Mouse (Mus musculus) spleen, postnatal 10 days (tissue): ENCODE measurements around the gene Il27.

Source experiments
- DNase-seq, 2 experiments: peaks; one replicate each; pipeline ENCODE4 v3.0.0; 2021 to 2022; ENCODE audit warnings: low spot score in 2 of 2

The Il27 gene

GRCm38 (mm10) chr7:126594862-126595561 lies at the start of gene Il27:
Gene Il27, minus strand, starts transcription at chr7:126594941.
- no peak for DNase-seq

GRCm38 (mm10) chr7:126644345-126644744 lies 49.6 kb upstream of the Il27 start:
- DNase-seq, result no peak

DNA sequence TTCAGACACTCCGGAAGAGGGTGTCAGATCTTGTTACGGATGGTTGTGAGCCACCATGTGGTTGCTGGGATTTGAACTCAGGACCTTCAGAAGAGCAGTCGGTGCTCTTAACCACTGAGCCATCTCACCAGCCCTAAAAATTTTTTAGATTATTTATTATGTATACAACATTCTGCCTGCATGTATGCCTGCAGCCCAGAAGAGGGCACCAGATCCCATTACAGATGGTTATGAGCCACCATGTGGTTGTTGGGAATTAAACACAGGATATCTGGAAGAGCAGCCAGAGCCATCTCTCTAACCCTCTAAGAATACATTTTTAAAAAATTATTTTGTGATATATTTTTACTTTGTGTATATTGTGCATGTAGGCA lies 48.5 kb upstream of the Il27 start:
- DNase-seq, result peak in 1 of 2 experiments; percentile 51

DNA sequence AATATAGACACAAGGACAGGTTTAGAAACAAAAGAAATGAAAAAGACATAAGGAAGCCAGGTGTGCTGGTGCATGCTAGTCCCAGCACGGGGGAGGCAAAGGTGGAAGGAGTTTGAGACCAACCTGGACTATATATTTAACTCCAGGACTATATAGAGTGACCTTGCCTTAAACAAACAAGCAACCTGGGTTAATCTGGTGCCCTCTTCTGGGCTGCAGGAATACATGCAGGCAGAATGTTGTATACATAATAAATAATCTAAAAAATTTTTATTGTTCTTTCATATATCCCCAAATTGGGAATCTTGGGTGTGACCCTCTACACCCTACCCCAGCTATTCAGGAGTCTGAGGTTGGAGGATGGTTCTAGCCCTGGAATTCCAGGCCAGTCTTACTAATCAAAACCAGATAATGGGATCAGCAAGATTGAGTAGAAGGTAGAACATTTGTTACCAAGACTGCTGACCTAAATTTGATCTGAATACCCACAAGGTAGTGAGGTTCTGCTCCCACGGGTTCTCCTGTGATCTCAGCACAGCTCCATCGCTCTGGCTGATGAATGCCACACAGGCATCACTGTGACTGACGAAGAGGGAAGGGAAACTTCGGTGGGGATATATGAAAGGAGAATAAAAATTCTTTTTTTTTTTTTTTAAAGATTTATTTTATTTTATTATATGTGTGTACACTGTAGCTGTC lies 48.0 kb upstream of the Il27 start:
- DNase-seq, result no peak

DNA sequence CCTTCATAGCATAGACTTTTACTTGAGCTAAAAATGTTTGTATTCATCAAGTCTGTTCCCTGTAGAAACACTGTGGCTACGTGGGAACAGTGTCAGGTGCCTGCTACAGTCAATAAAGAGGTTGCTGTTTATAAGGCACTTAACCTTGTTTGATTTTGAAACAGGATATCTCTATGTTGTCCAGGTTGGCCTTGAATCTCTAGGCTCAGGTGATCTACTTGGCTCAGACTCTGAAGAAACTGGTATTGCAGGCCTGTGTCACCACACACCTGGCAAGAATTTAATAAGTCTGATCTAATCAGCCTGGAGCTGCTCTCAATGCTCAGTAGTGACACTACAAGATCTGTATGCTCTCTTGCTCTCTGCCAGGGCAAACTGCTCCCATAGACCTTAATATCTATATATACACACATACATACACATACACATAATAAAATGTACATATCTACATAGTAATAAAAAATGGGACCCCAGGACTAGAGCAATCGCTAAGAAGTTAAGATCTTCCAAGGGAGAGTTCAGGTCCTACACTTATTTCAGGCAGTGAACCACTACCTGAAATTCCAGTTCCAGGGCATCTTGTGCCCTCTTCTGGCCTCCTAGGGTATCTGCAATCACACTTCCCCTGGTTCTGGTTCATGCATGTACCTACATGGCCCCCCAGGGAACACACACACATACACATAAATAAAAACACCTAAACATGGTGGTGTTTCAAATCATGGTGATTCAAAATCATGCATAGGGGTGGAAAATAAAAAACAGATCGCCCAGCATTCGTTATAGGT lies 42.2 kb upstream of the Il27 start:
- peak in 1 of 2 experiments; percentile 48 for DNase-seq

- DNase-seq, result no peak
Measured at GRCm38 (mm10) chr7:126635375-126635774, 40.6 kb upstream of the Il27 start.

DNA sequence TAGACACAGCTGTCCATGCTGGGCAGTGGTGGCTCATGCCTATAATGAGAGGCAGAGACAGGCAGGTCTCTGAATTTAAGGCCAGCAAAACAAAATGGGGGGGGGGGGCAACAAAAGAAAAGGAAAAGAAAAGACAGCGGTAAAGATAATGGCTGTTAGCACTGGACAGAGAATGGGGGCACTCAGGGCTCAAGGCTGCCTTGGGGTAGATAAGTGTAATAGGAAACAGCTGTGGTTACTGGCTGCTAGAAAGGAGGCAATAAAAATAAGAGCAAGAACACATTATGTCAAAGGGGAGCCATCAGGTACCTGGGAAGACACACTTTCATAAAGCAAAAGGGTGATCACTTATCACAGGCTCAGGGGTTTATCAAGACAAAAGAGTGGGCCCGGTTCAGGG lies 37.7 kb upstream of the Il27 start:
- DNase-seq, result no peak

GRCm38 (mm10) chr7:126630824-126631518 lies 36.2 kb upstream of the Il27 start, which contains the start of gene Nupr1:
Gene Nupr1, minus strand, starts transcription at chr7:126630861.
- no peak for DNase-seq

GRCm38 (mm10) chr7:126629915-126630314 lies 35.2 kb upstream of the Il27 start:
- no peak for DNase-seq

DNA sequence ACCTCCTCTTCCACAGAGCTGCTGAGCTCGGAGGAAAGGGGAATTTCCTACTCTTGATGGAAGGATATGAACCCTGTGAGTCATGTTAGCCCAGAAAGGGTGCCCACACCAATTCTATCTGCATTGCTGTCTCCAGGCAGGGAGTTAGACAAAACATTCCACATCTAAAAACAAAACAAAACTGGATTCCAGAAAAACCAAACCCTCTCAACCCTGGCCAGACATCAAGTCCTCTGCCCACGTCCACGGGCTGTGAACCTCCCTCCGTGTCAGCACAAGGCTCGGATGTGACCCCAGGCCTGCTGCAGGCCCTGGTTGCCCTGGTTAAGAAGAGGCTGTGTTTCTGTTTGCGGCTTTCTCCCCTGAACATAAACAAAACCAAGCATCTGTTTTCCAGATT lies 33.4 kb upstream of the Il27 start:
- DNase-seq, result no peak

DNA sequence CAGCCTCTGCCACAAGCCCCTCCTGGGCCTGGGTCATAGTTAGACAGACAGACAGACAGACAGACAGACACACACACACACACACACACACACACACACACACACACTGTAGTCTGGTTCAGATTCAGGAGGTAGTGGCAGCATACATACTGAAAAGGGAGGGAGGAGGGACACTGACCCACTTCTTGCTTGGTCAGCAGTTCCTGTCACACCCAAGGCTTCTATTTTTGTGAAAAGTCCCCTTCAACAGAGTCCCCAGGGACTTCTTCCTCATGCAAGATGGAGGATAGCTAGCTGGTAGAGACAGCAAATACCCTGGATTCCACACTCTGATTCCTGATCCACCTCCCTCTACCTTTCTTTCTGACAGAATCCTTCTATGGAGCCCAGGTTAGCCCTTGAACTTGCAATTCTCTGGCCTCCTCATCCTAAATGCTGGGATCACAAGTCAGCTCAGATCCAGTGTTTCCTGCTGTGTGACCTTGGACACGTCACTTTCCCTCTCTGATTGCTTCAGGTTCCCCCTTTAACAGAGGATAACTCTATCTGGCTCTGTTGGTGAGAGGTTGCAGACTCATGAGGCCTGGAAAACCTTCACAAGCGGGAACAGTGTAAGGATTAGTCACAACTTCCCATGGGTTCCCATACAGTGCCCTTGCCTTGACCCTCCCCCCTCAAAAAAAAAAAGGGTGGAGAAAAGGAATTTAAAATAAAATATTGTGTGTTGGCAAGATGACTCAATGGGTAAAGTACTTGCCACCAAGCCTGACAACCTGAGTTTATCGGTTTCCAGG lies 31.3 kb upstream of the Il27 start:
- DNase-seq, result no peak

DNA sequence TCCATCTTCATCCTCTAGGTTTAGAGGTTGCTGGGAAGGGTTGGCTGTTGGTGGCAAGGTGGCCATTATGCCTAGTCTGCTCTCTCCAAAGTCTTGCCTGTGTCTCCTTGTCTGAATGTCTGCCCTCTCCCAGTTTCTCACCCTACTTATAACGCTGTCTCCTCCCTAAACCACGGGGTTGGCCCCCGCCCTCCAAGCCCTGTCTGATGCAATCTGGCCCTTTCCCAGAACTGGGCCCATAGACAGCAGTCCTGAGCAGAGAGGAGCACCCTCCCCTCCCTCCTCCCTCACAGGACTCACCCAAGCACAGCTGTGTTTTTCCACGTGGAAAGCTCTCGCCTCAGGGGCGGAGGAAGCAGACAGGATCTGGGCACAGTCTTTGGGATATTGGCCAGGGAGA lies 30.6 kb upstream of the Il27 start:
- peak in 1 of 2 experiments; percentile 27 for DNase-seq

DNA sequence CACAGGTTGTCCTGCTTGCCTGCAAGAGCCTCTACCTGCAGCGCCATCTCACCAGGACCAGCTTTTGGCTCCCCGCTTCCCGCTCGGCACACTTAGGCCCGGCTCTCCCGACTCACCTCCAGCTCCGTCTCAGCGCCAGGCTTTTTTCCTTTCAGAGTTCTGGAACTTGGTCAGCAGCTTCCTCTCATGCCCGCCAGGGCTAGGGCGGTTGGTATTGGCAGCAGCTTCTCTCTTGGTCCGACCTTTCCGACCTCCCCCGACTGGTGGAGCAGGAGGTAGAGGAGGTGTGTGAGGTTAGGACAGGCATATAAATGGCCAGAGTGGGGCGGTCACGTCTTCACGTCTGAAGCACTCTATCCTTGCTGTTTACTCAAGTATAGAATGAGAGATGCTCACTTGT lies 30.0 kb upstream of the Il27 start:
- no peak for DNase-seq

DNA sequence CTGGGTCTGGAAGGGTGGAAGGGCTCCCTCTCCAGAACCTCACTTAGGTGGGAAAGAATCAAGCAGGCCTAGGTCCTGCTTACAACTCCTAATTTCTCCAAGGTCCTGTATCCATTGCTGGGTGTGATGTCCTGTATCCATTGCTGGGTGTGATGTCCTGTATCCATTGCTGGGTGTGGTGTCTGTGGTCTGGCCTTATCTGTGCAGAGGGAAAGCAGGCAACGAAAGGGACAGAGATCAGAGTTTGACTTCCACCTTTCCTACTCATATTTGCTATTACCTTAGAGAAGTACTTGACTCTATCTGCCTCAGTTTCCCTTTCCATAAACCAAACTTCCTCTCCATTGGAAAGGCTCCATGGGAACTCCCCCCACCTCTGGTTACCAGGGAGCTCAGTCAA lies 28.6 kb upstream of the Il27 start:
- no peak for DNase-seq

GRCm38 (mm10) chr7:126621452-126622359 lies 27.0 kb upstream of the Il27 start:
- no peak for DNase-seq

- DNase-seq, result no peak
Measured at GRCm38 (mm10) chr7:126619559-126620275, 25.0 kb upstream of the Il27 start.

DNA sequence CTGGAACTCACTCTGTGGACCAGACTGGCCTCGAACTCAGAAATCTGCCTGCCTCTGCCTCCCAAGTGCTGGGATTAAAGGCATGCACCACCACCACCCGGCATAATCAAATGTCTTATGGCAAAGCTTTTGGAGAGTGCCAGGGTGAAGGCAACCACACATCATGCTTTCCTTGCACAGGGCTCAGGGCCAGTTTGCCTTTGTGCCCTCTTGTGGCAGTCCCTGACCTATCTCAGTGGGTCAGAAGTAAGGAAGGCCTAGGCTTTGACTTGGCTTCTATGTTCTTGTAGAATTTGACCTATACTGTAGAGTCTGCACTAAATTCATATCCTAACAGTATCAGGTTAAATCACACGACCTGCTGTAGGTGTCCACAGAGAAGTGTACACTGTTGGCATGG lies 22.0 kb upstream of the Il27 start:
- DNase-seq, result no peak

DNA sequence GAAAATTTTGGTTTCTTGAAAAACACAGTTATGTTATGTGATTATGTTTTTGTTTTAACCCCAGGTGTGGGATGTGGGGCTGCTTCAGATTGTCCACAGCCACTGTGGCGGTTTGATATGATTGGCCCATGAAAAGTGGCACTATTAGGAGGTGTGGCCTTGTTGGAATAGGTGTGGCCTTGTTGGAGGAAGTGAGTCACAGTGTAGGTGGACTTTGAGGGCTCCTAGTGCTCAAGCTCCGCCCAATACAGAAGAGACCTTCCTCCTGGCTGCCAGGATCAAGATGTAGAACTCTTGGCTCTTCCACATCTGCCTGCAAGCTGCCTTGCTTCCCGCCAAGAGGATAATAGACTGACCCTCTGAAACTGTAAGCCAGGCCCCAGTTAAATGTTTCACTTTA lies 18.0 kb upstream of the Il27 start:
- DNase-seq, result no peak

GRCm38 (mm10) chr7:126607796-126608195 lies 13.1 kb upstream of the Il27 start:
- DNase-seq, result no peak

GRCm38 (mm10) chr7:126607064-126607463 lies 12.3 kb upstream of the Il27 start:
- DNase-seq, result no peak
